Mouse (Mus musculus): ENCODE measurements at regions not wholly inside any gene's neighbourhood (a gene's known extent, or its start where the extent isn't known, plus 50 kb on each side); places are given as distances from the start of the nearest gene placed in this dataset.

DNA sequence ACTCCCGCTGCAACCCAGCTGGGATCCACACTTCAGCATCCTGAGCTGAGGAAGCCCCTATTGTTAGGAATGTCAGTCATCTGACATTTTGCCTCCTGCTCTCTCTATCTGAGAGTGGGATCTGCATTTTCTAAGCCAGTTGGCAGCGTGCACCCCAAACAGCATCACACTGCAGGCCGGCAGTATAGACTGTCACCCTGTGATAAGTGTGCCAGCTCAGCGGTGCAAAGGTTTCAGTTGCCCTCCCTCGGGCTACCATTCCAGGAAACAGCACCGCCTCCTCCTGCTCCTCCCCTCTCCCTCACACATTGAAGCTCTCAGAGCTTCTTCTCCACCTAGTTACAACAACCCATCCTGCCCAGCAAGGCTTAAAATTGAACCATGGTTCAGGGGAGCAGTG lies 194.5 kb downstream of the Lmo4 start:
- DNase-seq = no peak

DNA sequence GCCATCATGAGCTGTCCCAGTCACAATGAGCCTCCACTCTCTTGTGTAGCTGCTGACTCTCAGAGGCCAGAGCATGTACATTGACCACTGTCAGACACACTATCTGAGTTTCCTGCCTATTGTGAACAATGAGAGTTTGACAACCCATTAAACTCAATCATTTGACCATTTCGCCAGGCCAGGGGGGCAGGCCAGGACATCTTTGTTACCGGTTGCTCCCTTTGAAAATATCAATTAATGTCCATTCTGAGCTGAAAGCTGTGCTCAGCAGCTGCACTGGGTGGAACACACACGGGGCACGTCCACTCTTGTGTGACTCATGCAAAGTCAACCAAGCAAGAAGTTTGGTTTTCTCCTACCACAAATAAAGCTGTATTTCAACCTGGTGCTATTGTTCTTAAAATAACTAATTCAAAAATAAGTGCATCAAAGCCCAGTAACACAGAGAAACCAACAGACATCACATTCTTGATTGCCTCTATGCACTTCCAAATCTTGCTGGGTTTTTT lies 197.9 kb downstream of the Lmo4 start:
- no peak for DNase-seq

- DNase-seq = no peak
Measured at GRCm38 (mm10) chr3:143997909-143998308, 207.1 kb downstream of the Lmo4 start.

DNA sequence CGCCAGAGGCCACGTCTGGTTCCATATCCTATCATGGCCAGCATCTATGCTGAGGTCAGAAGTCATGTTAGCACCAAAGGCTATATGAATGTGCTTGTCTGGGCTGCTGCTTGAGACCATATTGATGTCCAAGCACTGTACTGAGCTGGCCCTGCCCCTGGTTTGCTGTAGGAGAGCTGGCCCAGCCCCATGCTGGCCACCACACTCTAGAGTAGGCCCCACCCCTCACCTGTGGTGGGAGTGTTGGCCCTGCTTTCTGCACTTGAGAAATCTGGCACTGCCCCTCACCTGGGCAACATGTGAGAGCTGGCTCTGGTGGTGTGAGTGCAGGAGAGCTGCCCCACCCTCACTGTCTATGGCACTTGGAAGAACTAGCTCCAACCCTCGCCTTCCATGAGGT lies 210.0 kb downstream of the Lmo4 start:
- DNase-seq = no peak

- DNase-seq = no peak
Measured at GRCm38 (mm10) chr3:143988991-143989390, 216.0 kb downstream of the Lmo4 start.

DNA sequence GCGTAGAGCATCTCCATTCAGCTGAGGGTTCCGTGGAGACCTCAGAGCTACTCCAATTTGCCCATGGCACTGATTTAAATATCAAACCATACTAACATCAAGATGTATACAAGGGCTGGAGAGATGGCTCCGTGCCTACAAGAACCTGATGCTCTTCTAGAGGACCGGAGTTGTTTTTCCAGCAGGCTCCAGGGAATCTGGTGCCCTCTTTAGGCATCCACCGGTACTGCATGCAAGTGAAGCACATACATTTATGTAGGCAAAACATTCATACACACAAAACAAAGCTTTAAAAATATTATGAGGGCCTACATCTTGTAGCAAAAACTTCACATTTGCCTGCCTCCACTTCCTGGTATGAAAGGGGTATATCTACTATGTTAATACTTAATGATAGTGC lies 217.0 kb downstream of the Lmo4 start:
- DNase-seq = no peak

GRCm38 (mm10) chr3:143986798-143987197 lies 218.2 kb downstream of the Lmo4 start:
- no peak for DNase-seq

DNA sequence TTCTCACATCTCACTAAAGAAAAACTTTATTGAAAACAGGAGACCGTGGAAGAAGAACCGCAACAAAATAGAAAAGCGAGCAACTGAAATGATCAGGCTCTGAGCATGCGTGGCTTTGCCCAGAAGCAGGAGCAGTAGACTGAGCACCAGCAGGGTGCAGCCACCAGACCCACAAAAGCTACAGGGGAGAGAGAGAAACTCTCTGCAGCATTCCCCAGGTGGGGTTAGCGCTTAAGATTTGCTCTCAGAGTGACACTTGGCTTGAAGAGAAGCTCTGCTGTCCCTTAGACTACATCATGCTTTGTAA lies 218.9 kb downstream of the Lmo4 start:
- DNase-seq = no peak

DNA sequence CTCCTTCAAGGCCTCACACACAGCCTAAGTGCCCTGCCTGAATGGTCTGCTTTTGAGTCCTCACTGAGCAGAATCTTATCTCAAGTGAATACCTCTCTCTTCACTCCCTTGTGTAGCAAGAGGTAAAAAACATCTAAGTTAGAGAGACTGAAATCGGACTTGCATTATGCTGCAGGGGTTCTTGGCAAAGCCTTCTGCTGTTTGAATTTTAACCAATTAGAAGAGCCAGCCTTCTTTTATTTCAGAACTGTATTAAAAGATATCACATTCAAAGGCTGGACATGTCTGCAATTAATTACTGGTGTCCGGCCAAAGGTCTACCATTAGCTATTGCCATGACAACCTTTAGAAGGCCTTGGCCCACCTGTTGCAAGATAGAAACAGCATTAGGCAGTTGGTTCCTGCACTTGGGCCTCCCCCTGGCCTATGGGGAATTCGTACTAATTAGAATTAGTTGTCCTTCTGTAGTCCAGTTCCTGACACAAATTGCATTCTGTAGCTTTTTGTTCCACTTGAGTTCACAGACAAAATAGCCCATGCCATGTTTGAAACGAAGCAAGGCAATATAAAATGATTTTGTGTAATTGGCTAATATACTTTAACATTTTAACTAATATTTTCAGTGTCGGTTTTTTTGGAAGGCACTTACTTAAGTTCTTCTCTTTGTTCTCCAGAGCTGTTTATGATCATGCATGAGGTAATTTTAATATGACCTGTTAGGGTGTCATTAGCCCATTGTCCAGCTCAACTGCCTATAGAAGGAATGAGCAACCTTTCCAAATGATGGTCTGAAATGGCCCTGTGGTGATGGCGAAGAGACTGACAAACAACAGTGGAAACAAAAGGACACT lies 219.4 kb downstream of the Lmo4 start:
- DNase-seq = no peak

DNA sequence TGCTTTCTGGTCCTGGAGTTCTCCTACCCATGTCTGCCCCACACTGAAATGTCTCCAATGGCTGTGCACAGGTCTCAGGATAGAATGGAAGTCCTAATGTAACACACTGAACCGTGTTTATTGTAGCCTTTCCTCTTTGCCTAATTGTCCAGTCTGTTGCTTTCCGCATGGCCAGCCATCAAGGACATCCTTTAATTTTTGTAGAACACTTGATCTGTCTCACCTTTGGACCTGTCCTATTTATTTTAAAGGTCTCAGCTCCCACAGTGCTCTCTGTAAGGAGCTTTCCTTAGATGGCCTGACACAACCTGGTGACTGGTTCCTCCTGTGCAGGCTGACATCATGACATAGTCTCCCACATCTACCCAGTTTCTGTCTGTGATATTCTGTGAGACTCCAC lies 226.3 kb downstream of the Lmo4 start:
- DNase-seq = no peak

- DNase-seq = no peak
Measured at GRCm38 (mm10) chr3:143977886-143978447, 227.1 kb downstream of the Lmo4 start.

- peak; percentile 22 for DNase-seq
Measured at GRCm38 (mm10) chr3:143973582-143973981, 231.4 kb downstream of the Lmo4 start.

- DNase-seq = no peak
Measured at GRCm38 (mm10) chr3:143972351-143972750, 232.7 kb downstream of the Lmo4 start.

- DNase-seq = no peak
Measured at GRCm38 (mm10) chr3:143970771-143971170, 234.2 kb downstream of the Lmo4 start.

DNA sequence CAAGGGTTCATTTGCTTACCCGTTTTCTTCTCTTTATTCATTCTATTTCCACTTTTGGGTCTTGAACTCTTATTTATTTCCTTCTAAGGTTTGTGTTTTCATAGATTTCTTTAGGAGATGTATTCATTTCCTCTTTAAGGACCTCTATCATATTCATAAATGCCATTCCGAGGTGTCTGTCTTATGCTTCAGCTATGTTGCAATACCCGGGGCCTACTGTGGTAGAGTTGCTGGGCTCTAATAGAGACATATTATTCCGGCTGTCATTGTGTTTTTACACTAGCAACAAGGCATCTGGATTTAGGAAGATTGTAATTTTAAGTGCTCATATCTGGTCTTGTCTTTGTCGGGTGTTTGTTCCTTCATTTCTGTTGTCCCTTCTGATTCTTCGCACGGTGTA lies 249.5 kb downstream of the Lmo4 start:
- DNase-seq = no peak

GRCm38 (mm10) chr3:143954822-143955221 lies 250.2 kb downstream of the Lmo4 start:
- no peak for DNase-seq

- DNase-seq = no peak
Measured at GRCm38 (mm10) chr3:143952289-143952688, 252.7 kb downstream of the Lmo4 start.

GRCm38 (mm10) chr3:143949656-143950055 lies 255.4 kb downstream of the Lmo4 start:
- no peak for DNase-seq

- DNase-seq = no peak
Measured at GRCm38 (mm10) chr3:143949026-143949637, 255.9 kb downstream of the Lmo4 start.

GRCm38 (mm10) chr3:143947938-143948267 lies 257.1 kb downstream of the Lmo4 start:
- DNase-seq = no peak

GRCm38 (mm10) chr3:143947079-143947937 lies 257.7 kb downstream of the Lmo4 start:
- no peak for DNase-seq

DNA sequence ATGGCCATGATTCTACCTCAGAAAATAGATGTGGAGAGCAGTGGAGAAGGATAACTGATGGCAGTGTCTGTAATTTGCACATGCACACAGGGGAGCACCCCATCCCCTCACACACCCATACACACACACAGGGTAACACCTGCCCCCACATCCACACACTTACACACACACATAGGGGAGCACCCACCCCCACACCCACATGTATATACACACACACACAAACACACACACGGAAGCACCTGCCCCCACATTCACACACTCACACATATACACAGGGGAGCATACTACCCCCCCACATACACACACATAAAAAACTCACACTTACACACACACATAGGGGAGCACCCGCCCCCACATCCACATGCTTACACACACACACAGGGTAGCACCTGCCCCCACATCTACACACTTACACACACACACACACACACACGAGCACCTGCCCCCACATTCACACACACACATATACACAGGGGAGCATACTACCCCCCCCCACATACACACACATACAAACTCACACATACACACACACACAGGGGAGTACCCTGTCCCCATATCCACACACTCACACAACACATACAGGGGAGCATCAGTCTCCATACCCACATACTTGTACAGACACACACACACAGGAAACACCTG lies 265.8 kb downstream of the Lmo4 start:
- no peak for DNase-seq

- no peak for DNase-seq
Measured at GRCm38 (mm10) chr3:143925322-143925721, 279.7 kb downstream of the Lmo4 start.
